Mouse (Mus musculus) thymus, adult 2 months (tissue): ENCODE results near the gene Ccno. TPM values are rescaled to one million over a fixed set of nuclear protein-coding genes. Genes with fewer than 3 reads are reported as not detected.
"Not testable (repeated sequence)": the region's sequence is repeated elsewhere in the genome, so short reads cannot be mapped to it uniquely, and the experiment has no call there.

ENCODE experiments used
- DNase-seq: peaks from one replicate; pipeline ENCODE4 v3.0.0; 2021
- H3K27ac ChIP-seq: fragments of 200-500 bp; 2 replicates; pipeline ENCODE4 v1.5.1; 2012; ENCODE audit warnings: low read length, control low read depth; ENCODE audit not compliant: control insufficient read depth, insufficient read depth
- H3K27me3 ChIP-seq: fragments of 200-500 bp; 2 replicates; pipeline ENCODE4 v1.6.1; 2012; ENCODE audit warnings: mild to moderate bottlenecking, low read length, moderate library complexity, mixed read lengths; ENCODE audit not compliant: control insufficient read depth, insufficient read depth
- H3K36me3 ChIP-seq: fragments of 200-500 bp; 2 replicates; pipeline ENCODE4 v1.6.1; 2012; ENCODE audit warnings: mild to moderate bottlenecking, low read length, moderate library complexity; ENCODE audit not compliant: control insufficient read depth, insufficient read depth
- H3K4me1 ChIP-seq: fragments of 200-500 bp; replicated peaks from 2 replicates; pipeline ENCODE4 v1.6.1; 2012; ENCODE audit warnings: low read length; ENCODE audit not compliant: control insufficient read depth, insufficient read depth
- H3K4me3 ChIP-seq: fragments of 200-500 bp; 2 replicates; pipeline ENCODE4 v1.5.1; 2012; ENCODE audit warnings: mild to moderate bottlenecking, low read length, control low read depth, moderate library complexity; ENCODE audit not compliant: control insufficient read depth, insufficient read depth
- CTCF ChIP-seq: fragments of 200-500 bp; IDR thresholded peaks from 2 replicates; pipeline ENCODE4 v1.5.1; 2012; ENCODE audit warnings: mild to moderate bottlenecking, control low read depth, low read length, moderate library complexity, borderline replicate concordance; ENCODE audit not compliant: control insufficient read depth, poor library complexity, insufficient read depth; ENCODE audit errors: extremely low read depth
- POLR2A ChIP-seq: fragments of 200-500 bp; IDR thresholded peaks from 2 replicates; pipeline ENCODE4 v1.6.1; 2012; ENCODE audit warnings: mild to moderate bottlenecking, low read length, control low read depth, moderate library complexity; ENCODE audit not compliant: control insufficient read depth, poor library complexity, insufficient read depth; ENCODE audit errors: extremely low read depth
- WGBS: fragments of 180-500 bp; shearing (Covaris S2); methylation state at CpG from one replicate; pipeline ENCODE4 v1.1.7; 2018; 5-methylcytosine and 5-hydroxymethylcytosine counted together
- polyA plus RNA-seq: library from polyadenylated mRNA; depleted of rRNA; stranded (reverse); fragments of >200 nt; gene quantifications from 2 replicates; pipeline ENCODE4 v1.2.3, GENCODE M21; 2012

Ccno gene
- polyA plus RNA-seq, 1 experiment: 3.9 TPM

DNA sequence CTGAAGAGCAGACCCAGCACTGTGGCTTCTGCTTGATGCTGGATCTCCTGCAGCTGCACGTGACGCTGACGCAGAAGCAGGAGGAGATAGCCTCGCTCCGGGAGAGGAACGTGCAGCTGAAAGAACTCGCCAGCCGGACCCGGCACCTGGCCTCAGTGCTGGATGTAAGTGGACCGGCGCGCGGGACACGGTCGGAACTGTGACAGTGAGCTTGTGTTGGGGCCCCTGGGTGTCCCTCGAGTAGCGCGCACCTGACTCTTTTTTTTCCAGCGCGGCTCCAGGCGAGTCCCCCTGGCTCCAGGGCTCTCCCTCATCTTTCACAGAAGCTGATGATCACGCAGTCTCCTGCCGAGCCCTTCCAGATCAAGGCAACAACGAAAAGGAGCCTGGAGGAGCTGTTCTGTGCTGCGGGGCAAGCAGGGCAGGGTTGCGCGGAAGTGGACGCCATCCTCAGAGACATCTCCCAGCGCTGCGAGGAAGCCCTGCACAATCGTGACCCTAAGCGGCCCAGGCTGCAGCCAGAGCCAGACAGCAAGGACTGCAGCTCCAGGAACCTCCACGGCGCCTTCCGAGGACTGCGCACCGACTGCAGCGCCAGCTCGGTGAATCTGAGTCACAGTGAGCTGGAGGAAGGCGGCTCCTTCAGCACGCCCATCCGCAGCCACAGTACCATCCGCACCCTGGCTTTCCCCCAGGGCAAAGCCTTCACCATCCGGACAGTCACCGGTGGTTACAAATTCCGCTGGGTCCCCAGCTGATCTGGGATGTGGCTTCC is 11.0 kb downstream of the Ccno start:
- H3K4me3 ChIP-seq: peak overlapping the region; percentile 23
- H3K36me3 ChIP-seq: no peaks in the 10 kb centered on the region
- H3K27ac ChIP-seq: no peak overlapping the region
- no peak for DNase-seq
- TF ChIP-seq POLR2A (no peak), CTCF (no peak)
- H3K4me1 ChIP-seq: peaks cover 15% of the 10 kb centered on the region
- WGBS: 1% methylated on average over 46 of the region's 46 CpGs
- H3K27me3 ChIP-seq: peaks cover 5% of the 10 kb centered on the region; the same call in 1 of the 2 replicates

- no peak for TF ChIP-seq CTCF
- no peak for TF ChIP-seq POLR2A
- Histone ChIP-seq H3K4me1 (peaks cover 9% of the 10 kb centered on the region; the same call in 1 of the 2 replicates), H3K36me3 (no peaks in the 10 kb centered on the region), H3K27me3 (no peaks in the 10 kb centered on the region; the same call in 1 of the 2 replicates), H3K27ac (no peak overlapping the region), H3K4me3 (no peak overlapping the region)
- WGBS: 64% methylated on average over 3 of the region's 3 CpGs
- DNase-seq: no peak
Measured at GRCm38 (mm10) chr13:113000090-113000489, 12.5 kb downstream of the Ccno start.

GRCm38 (mm10) chr13:113000576-113001318 is 13.1 kb downstream of the Ccno start:
- no peak for TF ChIP-seq CTCF
- no peak for TF ChIP-seq POLR2A
- no peak overlapping the region for H3K4me3 ChIP-seq
- DNase-seq: no peak
- 52% methylated on average over 9 of the region's 9 CpGs for WGBS
- no peaks in the 10 kb centered on the region; the same call in 1 of the 2 replicates for H3K27me3 ChIP-seq
- peaks cover 9% of the 10 kb centered on the region; the same call in 1 of the 2 replicates for H3K4me1 ChIP-seq
- no peaks in the 10 kb centered on the region for H3K36me3 ChIP-seq
- no peak overlapping the region for H3K27ac ChIP-seq

GRCm38 (mm10) chr13:113012683-113013082 is 25.1 kb downstream of the Ccno start:
- peaks cover 6% of the 10 kb centered on the region for H3K4me1 ChIP-seq
- no peaks in the 10 kb centered on the region for H3K27me3 ChIP-seq
- DNase-seq: no peak
- 80% methylated on average over 6 of the region's 6 CpGs for WGBS
- no peak for TF ChIP-seq CTCF
- TF ChIP-seq POLR2A: no peak
- H3K27ac ChIP-seq: no peak overlapping the region
- H3K4me3 ChIP-seq: no peak overlapping the region
- no peaks in the 10 kb centered on the region for H3K36me3 ChIP-seq

- WGBS: 6% methylated on average over 20 of the region's 20 CpGs
- DNase-seq, H3K4me1 ChIP-seq, H3K36me3 ChIP-seq, H3K27me3 ChIP-seq: not testable (repeated sequence)
- H3K4me3 ChIP-seq: peak overlapping the region; percentile 43
- H3K27ac ChIP-seq: peak overlapping the region; percentile 29; the same call in 1 of the 2 replicates
Measured at GRCm38 (mm10) chr13:113013174-113013953, 25.8 kb downstream of the Ccno start.

- Histone ChIP-seq H3K4me3 (no peak overlapping the region), H3K27me3 (no peaks in the 10 kb centered on the region), H3K27ac (no peak overlapping the region), H3K36me3 (no peaks in the 10 kb centered on the region), H3K4me1 (peaks cover 27% of the 10 kb centered on the region)
- 97% methylated on average over 2 of the region's 2 CpGs for whole genome bisulfite sequencing
- no peak for DNase-seq
- no peak for TF ChIP-seq POLR2A
- TF ChIP-seq CTCF: no peak
Measured at GRCm38 (mm10) chr13:113021521-113021920, 33.9 kb downstream of the Ccno start.
